Mouse (Mus musculus) ES-Bruce4 (cell line): Measurements from ENCODE around the gene Lpar1. TPM values are rescaled to one million over a fixed set of nuclear protein-coding genes. Genes with fewer than 3 reads are reported as not detected.
"Not testable (repeated sequence)": the region's sequence is repeated elsewhere in the genome, so short reads cannot be mapped to it uniquely, and the experiment has no call there.

Experiments
- H3K27ac ChIP-seq: 2 replicates; pipeline ENCODE4 v1.5.1; 2012; ENCODE audit warnings: low read length, inconsistent platforms; ENCODE audit not compliant: insufficient read depth
- H3K27me3 ChIP-seq: 2 replicates; pipeline ENCODE4 v1.6.1; 2012; ENCODE audit warnings: mild to moderate bottlenecking, low read length, inconsistent platforms; ENCODE audit not compliant: control insufficient read depth, poor library complexity, insufficient read depth, severe bottlenecking
- H3K36me3 ChIP-seq: 2 replicates; pipeline ENCODE4 v1.6.1; 2012; ENCODE audit warnings: inconsistent platforms, mild to moderate bottlenecking, low read length, moderate library complexity; ENCODE audit not compliant: control insufficient read depth, poor library complexity, insufficient read depth, severe bottlenecking
- H3K4me1 ChIP-seq: one replicate; pipeline ENCODE4 v1.8.1; 2011; ENCODE audit warnings: low read length; ENCODE audit not compliant: control insufficient read depth, insufficient read depth
- H3K4me3 ChIP-seq: 2 replicates; pipeline ENCODE4 v1.5.1; 2011; ENCODE audit warnings: low read depth, mild to moderate bottlenecking, low read length
- H3K9ac ChIP-seq: 2 replicates; pipeline ENCODE4 v1.6.1; 2012; ENCODE audit warnings: low read depth, mild to moderate bottlenecking, inconsistent platforms; ENCODE audit not compliant: poor library complexity, severe bottlenecking
- H3K9me3 ChIP-seq: replicated peaks from 2 replicates; pipeline ENCODE4 v1.6.1; 2012; ENCODE audit warnings: mild to moderate bottlenecking, low read length, inconsistent platforms; ENCODE audit not compliant: control insufficient read depth, poor library complexity, insufficient read depth, severe bottlenecking
- CTCF ChIP-seq: IDR thresholded peaks from one replicate; pipeline ENCODE4 v1.8.1; 2011; ENCODE audit warnings: low read depth, low read length
- EP300 ChIP-seq: IDR thresholded peaks from 2 replicates; pipeline ENCODE4 v1.6.1; 2011; ENCODE audit warnings: low read depth, low read length; ENCODE audit not compliant: insufficient read depth
- POLR2A ChIP-seq: IDR thresholded peaks from one replicate; pipeline ENCODE4 v1.8.1; 2011; ENCODE audit warnings: low read length; ENCODE audit not compliant: insufficient read depth
- polyA plus RNA-seq: library from polyadenylated mRNA; stranded (reverse); fragments of >200 nt; gene quantifications from 2 replicates; pipeline ENCODE4 v1.2.4, GENCODE M21; 2011; ENCODE audit warnings: low read depth; ENCODE audit not compliant: missing spikeins, insufficient read depth, insufficient read length

The Lpar1 gene
- polyA plus RNA-seq, 1 experiment, result 7.6 TPM

DNA sequence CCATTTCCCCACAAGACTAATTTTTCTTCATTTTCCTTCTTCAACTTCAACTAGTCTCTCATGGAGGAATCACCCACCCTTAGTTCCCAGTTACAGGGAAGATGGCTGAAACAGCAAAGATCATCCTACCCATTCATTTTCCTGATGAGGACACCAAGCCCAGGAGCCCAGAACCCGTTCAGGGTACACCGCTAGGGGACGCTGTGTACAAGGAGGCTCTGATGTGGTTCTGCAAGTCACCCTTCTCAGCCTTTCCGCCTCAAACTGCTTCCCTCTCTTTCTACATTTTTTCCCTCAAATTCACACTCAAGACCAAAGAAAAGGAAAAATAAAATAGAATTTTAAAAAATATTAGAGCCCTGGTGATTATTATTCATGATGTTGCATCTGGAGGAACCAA, 1.9 kb downstream of the Lpar1 start:
- Histone ChIP-seq H3K36me3 (no peaks in the 10 kb centered on the region), H3K4me1 (no peaks in the 10 kb centered on the region), H3K4me3 (no peak overlapping the region), H3K27me3 (no peaks in the 10 kb centered on the region), H3K9ac (no peak overlapping the region), H3K9me3 (no peaks in the 10 kb centered on the region), H3K27ac (no peak overlapping the region)
- TF ChIP-seq CTCF (peak; percentile 94), POLR2A (no peak)

GRCm38 (mm10) chr4:58547725-58548124, 6.0 kb downstream of the Lpar1 start:
- Histone ChIP-seq H3K27me3 (0 out of 2 replicates have a peak, but pooled peaks cover 2% of the 10 kb centered on the region), H3K36me3 (no peaks in the 10 kb centered on the region), H3K27ac (no peak overlapping the region), H3K9ac (no peak overlapping the region), H3K4me3 (no peak overlapping the region), H3K9me3 (no peaks in the 10 kb centered on the region), H3K4me1 (peaks cover 3% of the 10 kb centered on the region)
- TF ChIP-seq POLR2A (no peak), CTCF (no peak), EP300 (no peak)

DNA sequence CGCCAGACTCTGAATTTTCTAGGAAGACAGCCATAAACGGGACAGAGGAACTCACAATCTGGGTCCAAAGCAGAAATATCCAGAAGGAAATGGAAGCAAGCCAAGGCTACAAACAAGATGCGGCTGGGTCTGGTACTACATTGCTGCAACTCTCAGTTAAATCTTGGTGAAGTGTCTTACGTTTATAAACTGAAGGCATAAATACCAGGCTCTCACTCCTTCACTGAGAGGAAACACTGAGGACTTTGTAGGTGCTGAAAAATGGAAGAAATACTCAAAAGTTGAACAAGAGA, 6.5 kb downstream of the Lpar1 start:
- peaks cover 3% of the 10 kb centered on the region for H3K4me1 ChIP-seq

DNA sequence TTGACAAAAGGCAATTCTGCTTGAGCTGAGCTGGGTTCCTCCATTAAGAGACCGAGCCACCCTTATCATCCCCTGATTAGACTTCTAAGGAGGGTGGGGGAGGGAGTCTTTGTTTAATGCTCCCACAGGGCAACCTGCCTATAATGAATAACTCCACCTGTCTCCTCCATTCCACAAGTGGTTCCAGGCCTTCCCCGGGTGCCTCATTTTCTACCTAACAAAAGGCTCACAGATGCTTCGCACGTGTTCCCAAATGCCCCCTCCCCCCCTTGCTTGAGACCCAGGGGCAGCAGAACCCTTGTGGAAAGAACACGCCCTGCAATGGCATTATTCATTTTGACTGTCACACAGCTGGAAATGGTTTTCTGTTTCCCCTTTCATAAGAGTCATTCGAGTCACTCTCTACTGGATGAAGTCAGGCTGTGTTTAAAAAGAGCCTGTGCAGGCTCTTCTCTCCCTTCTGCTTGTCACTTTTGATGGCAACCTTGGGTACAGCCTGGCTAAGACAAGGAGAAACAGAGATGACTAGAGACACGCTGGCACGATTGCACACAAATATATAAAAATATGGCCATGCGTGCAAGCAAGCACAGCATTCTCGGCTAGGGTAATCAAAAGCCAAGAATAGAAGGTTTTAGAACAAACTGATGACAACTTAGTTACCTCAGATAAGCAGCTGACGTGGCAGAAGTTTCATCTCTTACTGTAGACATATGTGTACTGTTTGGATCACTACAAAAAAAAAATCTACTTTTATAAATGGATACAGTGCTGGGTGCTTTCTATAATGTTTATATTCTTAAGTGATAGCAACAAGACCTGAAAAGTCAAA, 7.0 kb downstream of the Lpar1 start:
- H3K4me3 ChIP-seq, result no peak overlapping the region
- no peak overlapping the region for H3K9ac ChIP-seq
- H3K4me1 ChIP-seq, result peaks cover 3% of the 10 kb centered on the region
- H3K9me3 ChIP-seq, result no peaks in the 10 kb centered on the region
- H3K27me3 ChIP-seq, result 0 out of 2 replicates have a peak, but pooled peaks cover 2% of the 10 kb centered on the region
- H3K36me3 ChIP-seq, result no peaks in the 10 kb centered on the region
- H3K27ac ChIP-seq, result no peak overlapping the region
- TF ChIP-seq POLR2A, result no peak
- TF ChIP-seq CTCF, result no peak
- no peak for TF ChIP-seq EP300

More for the DNA sequence above, 6.5 kb downstream of the Lpar1 start:
- Histone ChIP-seq H3K27ac (no peak overlapping the region), H3K9ac (no peak overlapping the region), H3K36me3 (no peaks in the 10 kb centered on the region), H3K4me3 (no peak overlapping the region), H3K27me3 (0 out of 2 replicates have a peak, but pooled peaks cover 2% of the 10 kb centered on the region), H3K9me3 (no peaks in the 10 kb centered on the region)
- no peak for TF ChIP-seq EP300
- no peak for TF ChIP-seq CTCF
- no peak for TF ChIP-seq POLR2A

DNA sequence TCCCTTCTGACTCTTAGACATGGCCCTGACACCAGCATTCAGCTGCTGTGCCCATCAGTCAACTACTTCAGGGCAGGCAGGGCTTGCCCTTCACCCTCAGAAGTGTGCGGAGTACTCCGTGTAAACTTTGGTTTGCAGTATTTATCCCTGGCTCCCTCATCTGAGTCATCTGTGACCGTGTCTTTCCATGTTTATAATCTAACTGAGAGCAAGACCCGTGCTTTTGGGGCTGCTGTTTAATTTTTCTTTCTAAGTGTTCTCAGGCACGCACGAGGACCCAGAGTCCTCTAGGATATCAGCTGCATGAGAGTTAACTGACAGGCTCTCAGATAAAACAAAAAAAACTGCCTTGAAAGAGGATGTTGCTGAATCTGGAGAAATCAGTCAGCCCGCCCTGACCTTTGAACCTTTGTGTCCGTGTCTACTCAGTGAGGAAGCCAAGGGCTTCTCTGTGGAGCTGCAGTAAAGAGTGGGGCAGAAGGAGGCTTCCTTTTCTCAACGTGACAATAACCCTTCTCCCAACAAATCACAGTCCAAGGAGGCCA, 7.7 kb downstream of the Lpar1 start:
- H3K27ac ChIP-seq, result no peak overlapping the region
- H3K9me3 ChIP-seq, result no peaks in the 10 kb centered on the region
- H3K27me3 ChIP-seq, result 0 out of 2 replicates have a peak, but pooled peaks cover 2% of the 10 kb centered on the region
- no peak overlapping the region for H3K4me3 ChIP-seq
- H3K9ac ChIP-seq, result no peak overlapping the region
- peaks cover 3% of the 10 kb centered on the region for H3K4me1 ChIP-seq
- H3K36me3 ChIP-seq, result no peaks in the 10 kb centered on the region
- TF ChIP-seq EP300 (no peak), CTCF (no peak), POLR2A (no peak)

DNA sequence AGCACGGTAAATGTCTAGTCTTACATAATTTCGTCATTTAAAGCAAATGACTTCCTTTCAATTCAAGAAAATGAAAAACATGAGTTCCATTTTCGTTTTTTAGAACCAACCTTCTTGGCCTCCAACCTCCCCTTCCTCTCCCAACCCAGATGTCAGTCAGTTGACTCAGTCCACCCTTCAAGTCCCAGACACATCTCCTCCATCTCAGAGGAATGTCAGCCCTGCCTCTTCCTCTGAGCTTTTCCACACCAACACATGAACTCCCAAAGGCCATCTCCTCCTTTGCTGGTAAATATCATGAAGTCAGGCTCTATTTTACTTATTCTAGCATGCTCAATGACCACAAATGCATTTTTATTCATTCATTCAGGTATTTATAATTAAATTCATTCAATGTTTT, 10.5 kb downstream of the Lpar1 start:
- no peak overlapping the region for H3K9ac ChIP-seq
- no peaks in the 10 kb centered on the region for H3K9me3 ChIP-seq
- peaks cover 3% of the 10 kb centered on the region for H3K4me1 ChIP-seq
- no peak overlapping the region for H3K27ac ChIP-seq
- no peak for TF ChIP-seq EP300
- TF ChIP-seq CTCF, result no peak
- no peak for TF ChIP-seq POLR2A
- H3K27me3 ChIP-seq, result 0 out of 2 replicates have a peak, but pooled peaks cover 2% of the 10 kb centered on the region
- no peak overlapping the region for H3K4me3 ChIP-seq
- no peaks in the 10 kb centered on the region for H3K36me3 ChIP-seq

GRCm38 (mm10) chr4:58542656-58543055, 11.0 kb downstream of the Lpar1 start:
- H3K36me3 ChIP-seq, H3K27me3 ChIP-seq, H3K4me1 ChIP-seq, H3K27ac ChIP-seq, H3K9me3 ChIP-seq, H3K9ac ChIP-seq, H3K4me3 ChIP-seq: not testable (repeated sequence)
